Mouse (Mus musculus): Measurements from ENCODE around the gene Trim71.

DNA sequence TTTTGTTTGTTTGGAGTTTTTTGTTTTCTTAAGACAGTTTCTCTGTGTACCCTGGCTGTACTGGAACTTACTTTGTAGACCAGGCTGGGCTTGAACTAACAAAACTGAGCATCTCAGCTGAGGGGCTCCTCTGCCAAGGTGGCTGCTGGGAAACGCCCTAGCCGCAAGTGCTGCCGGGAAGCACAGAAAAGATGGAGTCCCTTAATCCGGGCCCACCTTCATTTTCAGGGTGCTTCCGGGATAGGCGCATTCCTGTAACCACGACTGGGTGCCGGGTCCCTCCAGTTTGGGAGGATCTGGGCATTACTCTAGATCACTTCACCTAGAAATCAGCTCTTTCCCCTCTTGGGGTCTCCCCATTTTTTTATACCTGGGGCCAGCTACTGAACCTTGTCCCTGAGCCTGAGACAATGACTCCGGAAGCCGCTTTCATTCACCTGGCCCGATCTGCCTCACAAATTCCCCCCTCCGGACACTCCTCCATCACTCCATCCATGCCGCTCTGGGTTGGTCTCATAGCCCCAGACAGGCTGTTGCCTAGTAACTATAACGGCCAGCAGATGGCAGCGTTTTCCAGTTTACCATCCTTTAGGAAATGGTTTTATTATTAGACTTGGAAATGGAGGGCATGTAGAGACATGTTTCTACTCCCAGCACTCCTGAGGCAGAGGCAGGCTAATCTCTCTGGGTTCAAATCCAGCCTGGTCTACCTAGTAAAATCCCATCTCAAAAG lies 64.2 kb downstream of the Trim71 start:
- peak; percentile 51 to 85 (median 58) for TF ChIP-seq CTCF (IDR thresholded peaks at IDR 0.05 in 2 of 3, conservative IDR thresholded peaks at IDR 0.05 in 1 of 3; ENCODE audit: control insufficient read depth in 1 of 3, insufficient read depth in 1 of 3, low read depth in 2 of 3, low read length in 3 of 3, poor library complexity in 1 of 3, severe bottlenecking in 1 of 3)
- no peak for TF ChIP-seq POLR2A (IDR thresholded peaks at IDR 0.05; ENCODE audit: control insufficient read depth in 1 of 2, insufficient read depth in 1 of 2, low read depth in 1 of 2, low read length in 2 of 2, poor library complexity in 1 of 2)
- TF ChIP-seq SIN3A (IDR thresholded peaks at IDR 0.05; ENCODE audit: low read length) = no peak
- TF ChIP-seq USF2 (IDR thresholded peaks at IDR 0.05; ENCODE audit: borderline replicate concordance in 1 of 2, insufficient read depth in 1 of 2, low read depth in 1 of 2, low read length in 2 of 2) = no peak
- no peak for TF ChIP-seq GATA1 (IDR thresholded peaks at IDR 0.05; ENCODE audit: low read depth, low read length)
- no peak for TF ChIP-seq ZNF384 (IDR thresholded peaks at IDR 0.05; ENCODE audit: low read depth, low read length)
- no peak for TF ChIP-seq USF1 (IDR thresholded peaks at IDR 0.05; ENCODE audit: low read depth, low read length)
- TF ChIP-seq ZC3H11A (IDR thresholded peaks at IDR 0.05; ENCODE audit: low read depth, low read length) = peak; percentile 55
- no peak for TF ChIP-seq EP300 (IDR thresholded peaks at IDR 0.05; ENCODE audit: low read depth in 1 of 2, low read length in 2 of 2)
- no peak for TF ChIP-seq NELFE (IDR thresholded peaks at IDR 0.05; ENCODE audit: low read depth, low read length)
- TF ChIP-seq RAD21 (IDR thresholded peaks at IDR 0.05; ENCODE audit: low read depth, low read length) = peak; percentile 67
- TF ChIP-seq TCF12 (IDR thresholded peaks at IDR 0.05; ENCODE audit: low read depth, low read length) = no peak
- no peak for TF ChIP-seq CHD2 (IDR thresholded peaks at IDR 0.05; ENCODE audit: low read length)

Measured in MEL (cell line).